Mouse (Mus musculus) adrenal gland, postnatal 14 days (tissue): ENCODE data around the gene Upk3a. TPM values are rescaled to one million over a fixed set of nuclear protein-coding genes. Genes with fewer than 3 reads are reported as not detected.

ENCODE experiments used
- DNase-seq: peaks from one replicate; pipeline ENCODE4 v3.0.0; 2021; ENCODE audit warnings: mixed read lengths
- total RNA-seq: library from RNA; stranded (reverse); gene quantifications from 2 replicates; pipeline ENCODE4 v1.2.3, GENCODE M21; 2021

Upk3a gene
- total RNA-seq, 1 experiment from 2014 or later: not detected

DNA sequence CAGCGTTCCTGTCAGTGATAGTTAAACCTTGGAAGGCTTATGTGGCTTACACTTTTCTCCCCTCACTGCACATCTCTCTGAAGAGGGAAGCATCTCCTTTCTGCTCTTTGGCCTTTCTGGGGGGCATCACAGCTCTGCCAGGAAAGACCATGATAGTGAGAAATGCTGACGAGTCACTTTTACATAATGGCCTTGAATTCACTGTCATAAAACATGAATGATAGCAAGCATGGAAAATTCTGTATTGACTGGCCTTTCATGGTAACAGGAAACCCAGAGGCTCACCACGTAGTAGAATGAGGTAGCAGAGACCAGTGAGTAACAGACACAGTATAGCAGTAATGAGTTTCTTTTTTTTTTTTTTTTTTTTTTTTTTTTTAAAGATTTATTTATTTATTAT lies 37.2 kb downstream of the Upk3a start:
- DNase-seq: no peak

DNA sequence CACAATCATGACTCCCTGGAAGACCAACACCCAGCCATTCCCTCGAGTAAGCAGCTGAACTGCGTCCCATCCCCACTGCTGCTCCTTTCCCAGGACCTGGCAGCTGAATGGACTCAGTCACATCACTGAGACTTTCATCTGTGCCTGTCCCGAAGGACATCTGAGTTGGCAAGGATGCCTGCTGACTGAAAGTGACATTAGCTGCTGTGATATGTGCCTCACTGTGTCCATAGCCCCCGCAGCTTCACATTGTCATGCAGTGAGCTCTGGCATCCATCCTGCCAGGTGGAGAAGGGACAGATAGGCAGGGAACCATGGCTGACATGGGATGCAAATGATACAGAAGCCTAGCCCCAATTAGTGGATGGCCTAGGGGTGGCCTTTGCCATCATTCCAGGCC lies 38.2 kb downstream of the Upk3a start:
- DNase-seq: peak; percentile 37

DNA sequence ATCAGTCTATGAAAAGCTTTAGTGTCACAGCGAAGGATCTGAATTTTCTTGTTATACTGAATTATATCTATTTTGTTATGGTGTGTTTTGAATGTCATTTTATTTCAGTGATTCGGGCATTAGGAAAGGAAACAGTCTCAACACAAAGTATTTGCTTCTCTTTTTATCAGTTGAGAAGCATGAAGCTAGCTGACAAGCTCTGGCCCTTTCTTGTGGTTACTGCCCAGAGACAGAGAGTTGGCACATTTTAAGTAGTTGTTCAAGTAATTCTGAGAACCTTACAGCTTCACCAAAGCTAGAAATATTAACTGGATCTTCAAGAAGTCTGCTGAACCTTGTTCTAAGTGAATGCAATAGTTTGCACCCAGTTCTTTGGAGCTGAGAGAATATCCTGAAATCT lies 46.5 kb downstream of the Upk3a start:
- no peak for DNase-seq

GRCm38 (mm10) chr15:85070561-85070960 lies 53.6 kb downstream of the Upk3a start:
- DNase-seq: peak; percentile 60

Other genes starting within 250 kb of the Upk3a start
- gene Phf21b, start 161.1 kb upstream of the Upk3a start, total RNA-seq: 2.3 and 3.6 TPM in 2 replicates
- gene Gm29666, start 97.1 kb upstream of the Upk3a start, total RNA-seq: 0.30 TPM in 2 replicates
- gene Nup50, start 93.7 kb upstream of the Upk3a start, total RNA-seq: 30.9 and 33.1 TPM in 2 replicates
- gene 5031439G07Rik, start 28.6 kb upstream of the Upk3a start, total RNA-seq: 24.9 and 32.2 TPM in 2 replicates
- 12.6 and 15.5 TPM in 2 replicates for gene Fam118a, start 11.8 kb downstream of the Upk3a start, total RNA-seq
- 0.11 and 0.41 TPM in 2 replicates for gene Smc1b, start 114.8 kb downstream of the Upk3a start, total RNA-seq
- gene Ribc2, start 114.9 kb downstream of the Upk3a start, total RNA-seq: not detected in 2 replicates
- 45.3 and 47.0 TPM in 2 replicates for gene Fbln1, start 188.8 kb downstream of the Upk3a start, total RNA-seq